Mouse (Mus musculus): ENCODE data around the gene Kmt2a.

Kmt2a gene

GRCm38 (mm10) chr9:44881221-44881871 lies at the start of gene Kmt2a:
Kmt2a (minus strand) TSS chr9:44881296.
- peak; percentile 96 for DNase-seq (ENCODE audit: low read depth, low spot score)
- no peaks in the 10 kb centered on the region for H3K27me3 ChIP-seq (ENCODE audit: control insufficient read depth, insufficient read depth, low read length, poor library complexity, severe bottlenecking)
- no peaks in the 10 kb centered on the region; the same call in 1 of the 2 replicates for H3K36me3 ChIP-seq (ENCODE audit: control insufficient read depth, insufficient read depth, low read length, poor library complexity, severe bottlenecking)

- Histone ChIP-seq H3K36me3 (ENCODE audit: control insufficient read depth, insufficient read depth, low read length, poor library complexity, severe bottlenecking) (0 out of 2 replicates have a peak, but pooled peaks cover 2% of the 10 kb centered on the region), H3K27me3 (ENCODE audit: control insufficient read depth, insufficient read depth, low read length, poor library complexity, severe bottlenecking) (no peaks in the 10 kb centered on the region)
- DNase-seq (ENCODE audit: low read depth, low spot score): peak; percentile 5
Measured at GRCm38 (mm10) chr9:44921543-44921942, 40.4 kb upstream of the Kmt2a start.

- H3K27me3 ChIP-seq (ENCODE audit: control insufficient read depth, insufficient read depth, low read length, poor library complexity, severe bottlenecking): no peaks in the 10 kb centered on the region
- no peaks in the 10 kb centered on the region for H3K36me3 ChIP-seq (ENCODE audit: control insufficient read depth, insufficient read depth, low read length, poor library complexity, severe bottlenecking)
- DNase-seq (ENCODE audit: low read depth, low spot score): no peak
Measured at GRCm38 (mm10) chr9:44921123-44921468, 40.0 kb upstream of the Kmt2a start.

GRCm38 (mm10) chr9:44920374-44921122 lies 39.5 kb upstream of the Kmt2a start, which contains the start of gene Atp5l:
Atp5l (minus strand) TSS chr9:44920742.
- Histone ChIP-seq H3K36me3 (ENCODE audit: control insufficient read depth, insufficient read depth, low read length, poor library complexity, severe bottlenecking) (no peaks in the 10 kb centered on the region), H3K27me3 (ENCODE audit: control insufficient read depth, insufficient read depth, low read length, poor library complexity, severe bottlenecking) (no peaks in the 10 kb centered on the region)
- DNase-seq (ENCODE audit: low read depth, low spot score): peak; percentile 94

DNA sequence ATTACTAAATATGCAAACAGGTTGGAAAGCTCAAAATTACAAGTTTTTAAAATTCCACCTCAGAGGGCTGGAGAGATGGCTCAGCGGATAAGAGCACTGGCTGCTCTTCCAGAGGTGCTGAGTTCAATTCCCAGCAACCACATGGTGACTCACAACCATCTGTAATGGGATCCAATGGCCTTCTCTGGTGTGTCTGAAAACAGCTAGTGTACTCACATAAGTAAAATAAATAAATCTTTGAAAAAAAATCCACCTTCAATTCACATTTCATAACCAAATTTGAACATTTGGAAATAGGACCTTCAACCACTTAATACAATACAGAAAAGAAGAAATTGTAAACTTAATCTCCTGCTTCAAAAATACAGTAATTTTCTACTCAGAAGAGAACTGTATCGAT lies 38.5 kb upstream of the Kmt2a start:
- H3K36me3 ChIP-seq (ENCODE audit: control insufficient read depth, insufficient read depth, low read length, poor library complexity, severe bottlenecking): no peaks in the 10 kb centered on the region
- DNase-seq (ENCODE audit: low read depth, low spot score): no peak
- H3K27me3 ChIP-seq (ENCODE audit: control insufficient read depth, insufficient read depth, low read length, poor library complexity, severe bottlenecking): no peaks in the 10 kb centered on the region

DNA sequence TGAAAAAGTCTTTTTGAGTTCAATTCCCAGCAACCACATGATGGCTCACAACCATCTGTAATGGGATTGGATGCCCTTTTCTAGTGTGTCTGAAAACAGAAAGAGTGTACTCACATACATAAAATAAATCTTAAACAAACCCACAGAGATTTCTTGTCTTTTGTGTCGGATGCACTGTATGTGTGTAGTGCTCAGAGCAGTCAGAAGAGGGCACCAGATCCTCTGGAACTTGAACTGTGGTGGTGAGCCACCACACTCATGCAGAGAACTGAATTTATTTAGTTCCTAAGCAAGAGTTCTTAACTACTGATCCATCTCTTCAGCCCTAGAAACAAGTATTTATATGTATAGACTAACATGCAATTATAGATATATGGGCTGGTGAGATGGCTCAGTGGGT lies 35.1 kb upstream of the Kmt2a start:
- H3K27me3 ChIP-seq (ENCODE audit: control insufficient read depth, insufficient read depth, low read length, poor library complexity, severe bottlenecking): no peaks in the 10 kb centered on the region
- no peaks in the 10 kb centered on the region for H3K36me3 ChIP-seq (ENCODE audit: control insufficient read depth, insufficient read depth, low read length, poor library complexity, severe bottlenecking)
- DNase-seq (ENCODE audit: low read depth, low spot score): peak; percentile 76

DNA sequence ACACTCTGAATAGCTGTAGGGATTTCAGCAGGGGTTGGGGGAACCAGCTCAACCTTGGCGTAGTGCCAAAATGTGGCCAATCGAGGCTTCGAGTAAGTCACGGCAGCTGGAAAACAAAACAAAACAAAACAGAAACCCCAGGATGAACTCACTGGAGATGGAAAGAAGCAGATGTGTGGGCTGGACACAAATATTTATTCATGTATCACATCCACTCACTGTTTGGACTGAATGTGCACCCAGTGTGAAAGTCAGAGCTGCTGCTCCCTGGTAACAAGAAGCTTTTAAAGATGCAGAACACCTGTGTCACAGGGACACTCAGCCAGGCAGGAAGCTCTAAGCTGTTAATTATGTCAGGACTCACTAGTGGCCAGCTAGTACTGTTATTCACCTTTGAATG lies 33.6 kb upstream of the Kmt2a start:
- DNase-seq (ENCODE audit: low read depth, low spot score): no peak
- 0 out of 2 replicates have a peak, but pooled peaks cover 2% of the 10 kb centered on the region for H3K36me3 ChIP-seq (ENCODE audit: control insufficient read depth, insufficient read depth, low read length, poor library complexity, severe bottlenecking)
- H3K27me3 ChIP-seq (ENCODE audit: control insufficient read depth, insufficient read depth, low read length, poor library complexity, severe bottlenecking): no peaks in the 10 kb centered on the region

GRCm38 (mm10) chr9:44911365-44911764 lies 30.3 kb upstream of the Kmt2a start:
- H3K27me3 ChIP-seq (ENCODE audit: control insufficient read depth, insufficient read depth, low read length, poor library complexity, severe bottlenecking): no peaks in the 10 kb centered on the region
- 0 out of 2 replicates have a peak, but pooled peaks cover 2% of the 10 kb centered on the region for H3K36me3 ChIP-seq (ENCODE audit: control insufficient read depth, insufficient read depth, low read length, poor library complexity, severe bottlenecking)
- DNase-seq (ENCODE audit: low read depth, low spot score): no peak

- DNase-seq (ENCODE audit: low read depth, low spot score): no peak
- Histone ChIP-seq H3K27me3 (ENCODE audit: control insufficient read depth, insufficient read depth, low read length, poor library complexity, severe bottlenecking) (no peaks in the 10 kb centered on the region), H3K36me3 (ENCODE audit: control insufficient read depth, insufficient read depth, low read length, poor library complexity, severe bottlenecking) (0 out of 2 replicates have a peak, but pooled peaks cover 2% of the 10 kb centered on the region)
Measured at GRCm38 (mm10) chr9:44905620-44906019, 24.5 kb upstream of the Kmt2a start.

GRCm38 (mm10) chr9:44904964-44905363 lies 23.9 kb upstream of the Kmt2a start:
- DNase-seq (ENCODE audit: low read depth, low spot score): no peak
- H3K27me3 ChIP-seq (ENCODE audit: control insufficient read depth, insufficient read depth, low read length, poor library complexity, severe bottlenecking): no peaks in the 10 kb centered on the region
- no peaks in the 10 kb centered on the region for H3K36me3 ChIP-seq (ENCODE audit: control insufficient read depth, insufficient read depth, low read length, poor library complexity, severe bottlenecking)

DNA sequence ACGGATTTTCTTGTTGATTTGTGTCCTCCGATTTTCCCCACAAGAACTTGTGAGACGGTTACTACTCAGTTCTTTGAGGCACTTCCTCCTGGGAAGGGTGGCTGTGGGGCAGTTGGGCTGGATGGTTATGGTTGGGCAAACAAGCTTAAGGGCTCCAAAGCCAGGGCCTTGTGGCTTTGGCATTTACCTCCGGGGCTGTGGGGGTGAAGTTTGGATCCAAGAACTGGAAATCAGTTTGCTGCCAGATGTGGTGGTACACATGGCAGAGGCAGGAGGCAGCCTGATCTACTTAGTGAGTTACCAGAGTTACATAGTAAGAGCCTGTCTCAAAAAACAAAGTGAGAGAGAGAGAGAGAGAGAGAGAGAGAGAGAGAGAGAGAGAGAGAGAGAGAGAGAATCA lies 22.8 kb upstream of the Kmt2a start:
- H3K36me3 ChIP-seq (ENCODE audit: control insufficient read depth, insufficient read depth, low read length, poor library complexity, severe bottlenecking): no peaks in the 10 kb centered on the region
- H3K27me3 ChIP-seq (ENCODE audit: control insufficient read depth, insufficient read depth, low read length, poor library complexity, severe bottlenecking): no peaks in the 10 kb centered on the region
- no peak for DNase-seq (ENCODE audit: low read depth, low spot score)

- H3K27me3 ChIP-seq (ENCODE audit: control insufficient read depth, insufficient read depth, low read length, poor library complexity, severe bottlenecking): no peaks in the 10 kb centered on the region
- DNase-seq (ENCODE audit: low read depth, low spot score): peak; percentile 46
- H3K36me3 ChIP-seq (ENCODE audit: control insufficient read depth, insufficient read depth, low read length, poor library complexity, severe bottlenecking): no peaks in the 10 kb centered on the region
Measured at GRCm38 (mm10) chr9:44900402-44900801, 19.3 kb upstream of the Kmt2a start.

DNA sequence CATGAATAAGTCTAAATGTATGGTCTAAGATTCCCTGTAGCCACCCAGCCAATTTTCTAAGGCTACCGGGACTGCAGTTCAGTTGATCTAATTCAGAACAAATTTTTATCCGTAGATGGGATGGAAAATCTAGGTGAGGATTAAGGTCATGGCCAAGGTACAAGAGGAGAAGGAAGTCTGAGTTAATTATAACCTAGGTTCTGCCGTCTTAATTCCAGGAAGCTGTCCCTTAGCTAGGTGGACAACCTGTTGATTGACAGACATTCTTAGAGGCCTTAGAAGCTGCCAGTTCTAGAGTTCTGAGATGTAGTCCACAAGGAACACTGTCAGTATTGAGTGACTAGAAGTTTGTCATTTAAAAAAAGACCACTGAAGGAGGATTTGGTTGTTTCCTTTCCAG lies 18.6 kb upstream of the Kmt2a start:
- no peaks in the 10 kb centered on the region for H3K36me3 ChIP-seq (ENCODE audit: control insufficient read depth, insufficient read depth, low read length, poor library complexity, severe bottlenecking)
- no peak for DNase-seq (ENCODE audit: low read depth, low spot score)
- no peaks in the 10 kb centered on the region for H3K27me3 ChIP-seq (ENCODE audit: control insufficient read depth, insufficient read depth, low read length, poor library complexity, severe bottlenecking)

GRCm38 (mm10) chr9:44897024-44897423 lies 15.9 kb upstream of the Kmt2a start:
- no peaks in the 10 kb centered on the region for H3K36me3 ChIP-seq (ENCODE audit: control insufficient read depth, insufficient read depth, low read length, poor library complexity, severe bottlenecking)
- H3K27me3 ChIP-seq (ENCODE audit: control insufficient read depth, insufficient read depth, low read length, poor library complexity, severe bottlenecking): no peaks in the 10 kb centered on the region
- no peak for DNase-seq (ENCODE audit: low read depth, low spot score)

GRCm38 (mm10) chr9:44892664-44893063 lies 11.6 kb upstream of the Kmt2a start:
- DNase-seq (ENCODE audit: low read depth, low spot score): no peak
- no peaks in the 10 kb centered on the region for H3K36me3 ChIP-seq (ENCODE audit: control insufficient read depth, insufficient read depth, low read length, poor library complexity, severe bottlenecking)

More at GRCm38 (mm10) chr9:44892664-44893063, 11.6 kb upstream of the Kmt2a start:
- H3K27me3 ChIP-seq (ENCODE audit: control insufficient read depth, insufficient read depth, low read length, poor library complexity, severe bottlenecking): no peaks in the 10 kb centered on the region

All from splenic B cell, adult 2 months (primary cell).